Mouse (Mus musculus): ENCODE results near the gene Enah.

DNA sequence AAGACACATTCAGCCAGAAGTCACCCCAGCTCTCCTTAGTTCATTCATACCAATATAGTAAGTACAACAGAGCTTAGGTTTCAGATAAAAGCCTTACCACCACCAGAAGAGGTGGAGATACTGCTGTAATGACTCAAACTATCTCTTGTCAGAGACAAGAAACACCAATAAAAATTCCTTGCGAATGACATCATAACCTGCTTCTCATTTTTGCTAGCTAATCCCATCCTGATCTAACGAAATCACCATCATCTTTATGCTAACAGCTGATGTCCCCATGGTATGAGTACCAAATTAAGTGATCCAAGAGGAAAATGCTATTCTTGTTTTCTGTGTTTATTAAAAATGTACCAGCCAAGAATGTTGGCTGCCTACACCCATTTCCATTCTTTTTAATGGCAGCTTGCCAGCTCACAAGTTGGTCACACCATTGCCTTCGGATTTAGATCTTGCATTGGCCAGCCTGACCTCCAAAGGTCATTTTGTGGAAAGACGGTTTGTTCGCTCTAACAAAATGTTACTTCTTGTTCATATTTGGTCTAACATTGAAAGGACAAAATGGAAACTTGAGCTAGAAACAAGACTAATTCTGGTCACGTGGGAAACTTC lies 2.0 kb upstream of the Enah start:
- TF ChIP-seq CTCF (IDR thresholded peaks at IDR 0.05; ENCODE audit: low read depth) (no peak), EP300 (IDR thresholded peaks at IDR 0.05; ENCODE audit: low read depth) (no peak)

Data from heart, postnatal 0 days (tissue).